Mouse (Mus musculus): ENCODE data around the gene Msh5.
"Not testable (repeated sequence)": the region's sequence is repeated elsewhere in the genome, so short reads cannot be mapped to it uniquely, and the experiment has no call there.

The Msh5 gene

DNA sequence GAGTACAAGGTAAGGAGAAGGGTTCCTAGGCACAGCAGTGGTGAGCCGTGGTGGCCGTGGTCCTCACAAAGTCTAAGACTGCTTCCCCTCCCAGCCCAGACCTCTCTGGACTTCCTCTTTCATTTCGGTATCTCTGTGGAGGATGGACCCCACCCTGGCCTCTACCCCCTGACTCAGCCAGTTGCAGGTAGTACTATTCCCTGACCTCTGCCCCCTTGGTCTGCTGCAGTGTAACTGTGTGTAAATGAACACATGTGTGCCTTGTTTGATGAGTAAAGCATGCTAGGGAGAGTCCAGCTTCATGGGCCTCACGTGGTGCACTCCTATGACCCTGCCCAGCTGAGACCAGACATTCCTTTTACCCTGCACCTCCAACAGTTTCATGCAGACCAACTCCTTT is 22.8 kb downstream of the Msh5 start:
- no peak for DNase-seq (ENCODE audit: extremely low read depth, low read depth, low spot score)

DNA sequence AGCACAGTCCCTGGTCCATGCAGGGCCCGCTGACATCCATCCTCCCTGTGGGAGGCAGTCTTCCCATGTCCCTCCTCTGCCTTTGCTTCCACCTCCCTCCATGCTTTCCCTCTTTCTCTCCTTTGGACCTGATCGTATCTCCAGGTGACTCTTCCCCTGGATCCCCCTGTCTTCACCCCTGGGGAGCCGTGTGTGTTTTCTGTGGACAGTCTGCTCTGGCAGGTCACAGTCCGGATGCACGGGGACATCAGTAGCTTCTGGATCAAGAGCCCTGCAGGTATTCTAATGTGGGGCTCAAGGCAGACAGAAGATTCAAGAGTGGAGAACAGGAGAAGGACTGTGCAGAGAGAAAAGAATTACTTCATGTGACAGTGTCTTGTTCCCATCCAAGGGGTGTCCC is 23.3 kb downstream of the Msh5 start:
- no peak for DNase-seq (ENCODE audit: extremely low read depth, low read depth, low spot score)

DNA sequence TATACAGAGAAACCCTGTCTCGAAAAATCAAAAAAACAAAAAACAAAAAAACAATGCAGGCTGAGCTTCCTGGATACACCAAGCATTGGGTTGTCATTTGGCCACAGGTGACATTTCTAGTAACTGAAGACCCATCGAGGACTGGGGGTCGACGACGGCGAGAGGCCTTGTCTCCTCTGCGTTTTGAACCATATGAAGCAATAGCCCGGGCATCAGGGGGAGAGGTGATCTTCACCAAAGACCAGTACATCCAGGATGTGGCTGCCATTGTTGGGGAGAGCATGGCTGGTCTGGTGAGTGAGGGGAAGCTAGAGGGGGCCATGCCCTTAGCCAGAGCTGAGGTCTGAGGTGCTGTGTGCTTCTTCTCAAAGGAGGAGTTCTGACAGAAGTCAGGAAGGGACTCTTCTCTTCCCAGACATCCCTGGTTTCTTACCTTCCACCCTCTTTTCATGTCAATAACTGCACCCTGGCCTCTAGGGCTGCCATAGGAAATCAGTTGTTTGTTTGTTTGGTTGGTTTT is 23.9 kb downstream of the Msh5 start:
- no peak for DNase-seq (ENCODE audit: extremely low read depth, low read depth, low spot score)

DNA sequence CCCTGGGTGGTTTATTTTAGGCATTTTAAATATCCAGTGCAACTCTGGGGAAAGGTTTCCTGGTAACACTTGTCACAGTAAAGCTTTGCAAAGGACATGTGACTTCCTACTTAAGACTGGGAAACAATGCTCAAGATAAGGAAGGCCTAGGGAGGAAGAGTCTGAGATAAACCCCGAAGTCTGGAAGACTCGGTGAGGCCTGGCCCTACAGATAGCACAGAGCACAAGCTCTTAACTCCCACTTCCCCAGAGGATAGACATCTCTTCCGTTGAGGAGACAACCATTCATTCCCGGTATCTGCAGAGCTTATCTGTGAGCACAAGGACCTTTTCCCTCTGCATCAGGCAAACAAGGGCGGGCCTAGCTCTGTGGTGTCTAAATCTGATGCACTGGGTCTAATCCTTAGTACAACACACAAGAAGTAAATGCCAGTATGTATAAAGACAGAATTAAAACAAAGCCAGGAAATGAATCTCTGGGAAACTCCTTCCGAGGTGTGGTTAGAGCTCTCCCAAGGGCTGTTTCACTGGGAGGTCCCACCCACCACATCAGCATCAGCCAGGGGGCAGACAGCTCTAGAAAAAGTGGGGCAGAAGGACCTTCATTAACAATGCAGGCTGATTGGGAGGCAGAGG is 24.6 kb downstream of the Msh5 start:
- no peak for DNase-seq (ENCODE audit: extremely low read depth, low read depth, low spot score)

DNA sequence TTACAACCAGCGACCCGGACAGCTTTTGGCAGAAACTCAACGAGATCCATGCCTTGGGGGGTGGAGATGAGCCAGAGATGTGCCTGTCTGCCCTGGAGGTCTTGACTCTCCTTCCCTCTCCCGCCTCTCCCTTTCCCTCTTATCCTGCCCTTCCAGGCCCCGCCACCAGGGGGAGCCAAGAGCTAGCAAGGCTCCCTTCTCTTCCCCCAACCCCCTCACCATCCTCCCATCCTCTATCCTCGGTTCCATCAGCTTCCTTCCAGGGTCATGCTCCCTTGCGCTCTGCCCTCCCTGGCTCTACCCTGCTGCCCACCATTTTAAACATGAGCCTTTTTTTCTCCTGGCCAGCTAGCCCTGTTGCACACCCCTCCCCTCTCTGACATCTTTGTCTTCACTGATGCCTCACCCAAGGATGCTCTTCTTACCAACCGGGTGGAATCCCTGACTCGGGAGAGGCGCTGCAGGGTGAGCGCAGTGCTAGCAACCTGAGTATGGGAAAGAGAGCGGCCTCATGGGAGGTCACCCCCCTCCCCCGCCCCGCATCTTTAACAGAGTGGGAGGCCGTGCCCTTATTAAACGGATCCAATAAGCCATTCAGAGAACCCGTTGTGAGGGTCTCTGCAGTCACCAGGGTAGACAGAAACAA is 25.3 kb downstream of the Msh5 start:
- DNase-seq (ENCODE audit: extremely low read depth, low read depth, low spot score) = no peak

DNA sequence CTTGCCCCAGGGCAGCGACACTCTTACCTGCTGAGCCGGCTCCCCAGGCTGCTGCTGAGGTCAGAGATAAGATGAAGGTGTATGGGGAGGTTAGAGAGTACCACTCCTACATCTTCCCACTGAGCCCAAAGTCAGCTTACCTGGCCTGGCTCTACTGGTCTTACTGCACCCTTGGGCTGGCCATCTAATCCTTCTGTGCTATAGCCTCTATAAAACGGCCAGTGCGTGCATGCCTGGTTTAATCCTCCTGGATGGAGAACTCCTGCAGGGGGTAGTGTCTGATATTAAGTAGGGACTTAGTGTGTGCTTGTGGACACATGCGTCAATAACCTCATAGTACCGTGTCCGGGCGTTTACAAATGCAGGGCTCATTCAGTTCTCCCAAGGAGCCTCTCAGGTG is 26.0 kb downstream of the Msh5 start:
- peak; percentile 82 for DNase-seq (ENCODE audit: extremely low read depth, low read depth, low spot score)

DNA sequence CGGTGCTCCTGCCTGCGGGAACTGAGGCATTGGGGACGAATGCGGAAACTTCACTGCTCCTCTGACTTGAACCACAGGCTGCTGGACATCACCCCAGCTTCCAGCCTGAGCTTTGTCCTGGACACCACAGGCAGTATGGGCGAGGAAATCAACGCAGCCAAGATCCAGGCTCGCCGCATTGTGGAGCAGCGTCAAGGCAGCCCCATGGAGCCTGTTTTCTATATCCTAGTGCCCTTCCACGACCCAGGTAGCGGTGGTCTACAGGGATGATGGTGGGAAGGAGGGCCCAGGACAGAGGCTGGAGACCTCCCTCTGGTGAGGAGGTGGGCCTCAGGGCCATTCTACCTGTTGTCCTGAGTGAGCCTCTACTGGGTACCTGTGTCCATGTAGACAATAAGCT is 26.7 kb downstream of the Msh5 start:
- DNase-seq (ENCODE audit: extremely low read depth, low read depth, low spot score) = no peak

DNA sequence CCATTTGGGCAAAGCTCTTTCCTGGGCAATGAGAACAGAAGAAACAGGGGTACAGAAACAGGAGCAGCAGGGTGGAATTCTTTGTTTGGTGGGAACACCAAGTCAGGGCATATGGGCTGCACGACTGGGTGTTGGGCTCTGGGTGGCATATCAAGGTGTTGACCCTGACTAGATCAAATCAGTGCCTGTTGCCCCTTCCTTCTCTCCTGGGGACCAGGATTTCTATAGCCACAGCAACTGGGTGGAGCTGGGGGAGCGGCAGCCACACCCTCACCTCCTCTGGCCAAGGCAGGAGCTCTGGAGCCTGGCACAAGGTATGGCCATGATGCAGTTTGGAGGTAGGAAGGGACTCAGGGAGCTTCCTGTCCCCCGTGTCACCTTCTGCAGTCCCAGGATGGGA is 28.4 kb downstream of the Msh5 start:
- DNase-seq (ENCODE audit: extremely low read depth, low read depth, low spot score) = no peak

DNA sequence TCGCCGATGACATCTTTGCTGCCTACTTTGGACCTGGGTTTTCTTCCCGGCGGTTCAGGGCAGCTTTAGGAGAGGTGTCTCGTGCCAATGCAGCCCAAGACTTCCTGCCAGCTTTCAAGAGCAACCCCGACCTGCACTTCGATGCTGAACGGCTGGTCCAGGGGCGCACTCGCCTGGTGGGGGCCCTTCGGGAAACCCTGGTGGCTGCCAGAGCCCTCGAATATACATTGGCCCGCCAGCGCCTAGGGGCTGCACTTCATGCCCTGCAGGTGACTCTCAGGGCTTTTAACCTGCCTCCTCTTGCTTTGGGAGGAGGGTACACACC is 28.9 kb downstream of the Msh5 start:
- no peak for DNase-seq (ENCODE audit: extremely low read depth, low read depth, low spot score)

DNA sequence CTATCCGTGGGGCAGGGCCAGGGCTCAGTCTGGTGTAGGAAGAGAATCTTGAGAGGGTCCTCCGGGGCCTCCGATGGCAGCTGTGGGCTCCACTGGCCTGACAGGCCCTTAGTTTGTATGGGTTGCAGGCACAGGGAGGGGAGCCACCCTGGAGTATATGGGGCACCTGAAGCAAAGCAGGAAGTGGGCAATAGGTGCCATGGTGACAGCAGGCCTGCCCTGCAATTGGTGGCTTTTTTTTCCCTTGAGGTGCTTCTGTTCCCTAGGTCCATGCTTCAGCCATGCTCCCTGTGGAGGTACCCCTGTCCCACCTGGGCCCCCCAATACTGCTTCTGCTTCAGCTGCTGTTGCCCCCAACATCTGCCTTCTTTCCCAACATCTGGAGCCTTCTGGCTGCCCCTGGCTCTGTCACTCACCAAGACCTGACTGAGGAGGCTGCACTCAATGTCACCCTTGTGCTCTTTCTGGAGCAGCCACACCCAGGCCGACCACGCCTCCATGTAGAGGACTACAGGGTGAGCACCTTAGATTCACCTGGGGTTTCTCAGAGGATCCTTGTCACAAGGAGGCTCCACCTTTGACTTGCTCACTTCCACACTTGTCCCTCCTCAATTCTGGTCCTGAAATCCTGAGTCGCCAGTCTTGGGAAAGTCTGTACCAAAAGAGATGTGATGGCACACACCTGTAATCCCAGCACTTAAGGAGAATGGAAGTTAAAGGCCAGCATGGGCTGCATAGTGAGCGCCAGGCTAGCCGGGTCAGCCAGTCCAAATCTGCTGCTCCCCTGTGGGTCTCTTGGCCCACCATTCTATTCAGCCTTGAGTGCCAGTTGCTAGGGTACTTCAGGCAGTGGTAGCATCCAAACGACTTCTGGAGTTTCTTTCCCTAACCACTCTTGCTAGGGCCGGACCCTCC is 29.5 kb downstream of the Msh5 start:
- no peak for DNase-seq (ENCODE audit: extremely low read depth, low read depth, low spot score)

DNA sequence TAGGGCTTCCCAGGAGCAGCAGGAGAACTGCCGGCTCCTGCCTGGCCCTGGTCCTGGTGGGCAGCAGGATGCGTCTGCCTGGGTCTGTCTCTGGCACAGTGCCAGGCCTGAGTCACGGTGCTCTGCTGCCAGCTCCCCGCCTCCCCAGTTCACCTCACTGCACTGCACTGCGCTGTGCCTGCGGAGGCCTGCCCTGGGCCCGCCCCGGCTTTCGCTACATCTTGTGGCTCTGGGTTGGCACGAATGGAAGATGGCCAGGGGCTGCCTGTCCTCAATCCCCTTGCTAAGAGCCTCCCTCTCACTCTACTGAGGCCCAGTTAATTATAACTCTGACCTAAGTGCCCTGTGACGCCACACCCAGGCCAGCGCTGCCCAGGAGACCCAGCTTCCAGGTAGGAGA is 30.2 kb downstream of the Msh5 start, which contains the start of gene Vwa7:
Vwa7 (plus strand) TSS at position 204 of the 400 bp plus-strand sequence.
- DNase-seq (ENCODE audit: extremely low read depth, low read depth, low spot score) = no peak

DNA sequence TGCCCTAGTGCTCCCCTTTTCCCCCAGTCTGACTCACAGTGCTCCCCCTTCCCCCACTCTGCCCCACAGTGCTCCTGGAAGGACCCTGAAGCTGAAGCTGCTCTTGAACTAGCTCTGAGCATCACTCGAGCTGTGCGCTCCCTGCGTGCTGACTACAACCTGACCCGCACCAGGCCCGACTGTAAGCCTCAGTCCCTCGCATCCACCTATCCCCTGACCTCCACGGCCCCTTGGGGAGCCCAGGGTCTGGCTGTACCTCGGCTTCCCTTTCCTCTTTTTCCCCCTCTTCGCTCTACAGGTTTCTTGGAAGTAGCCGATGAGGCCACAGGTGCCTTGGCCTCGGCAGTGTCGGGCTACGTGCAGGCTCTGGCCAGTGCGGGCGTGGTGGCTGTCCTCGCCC is 31.2 kb downstream of the Msh5 start:
- no peak for DNase-seq (ENCODE audit: extremely low read depth, low read depth, low spot score)

DNA sequence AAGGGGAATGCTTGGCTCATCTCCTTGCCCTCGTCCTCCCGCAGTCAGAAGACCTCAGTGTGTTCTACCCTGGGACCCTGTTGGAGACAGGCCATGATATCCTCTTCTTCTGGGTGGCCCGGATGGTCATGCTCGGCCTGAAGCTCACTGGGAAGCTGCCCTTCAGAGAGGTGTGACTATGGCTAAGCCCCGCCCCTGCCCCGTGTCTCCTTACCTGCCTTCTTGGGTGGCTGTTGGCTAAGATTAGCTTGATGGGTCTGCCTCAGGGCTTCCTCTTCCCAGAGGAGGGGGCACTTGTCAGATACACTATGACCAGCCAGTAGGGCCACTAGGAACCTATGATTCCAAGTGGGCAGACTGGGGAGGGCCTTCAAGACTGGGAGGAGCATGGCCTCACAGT is 33.3 kb downstream of the Msh5 start:
- no peak for DNase-seq (ENCODE audit: extremely low read depth, low read depth, low spot score)

DNA sequence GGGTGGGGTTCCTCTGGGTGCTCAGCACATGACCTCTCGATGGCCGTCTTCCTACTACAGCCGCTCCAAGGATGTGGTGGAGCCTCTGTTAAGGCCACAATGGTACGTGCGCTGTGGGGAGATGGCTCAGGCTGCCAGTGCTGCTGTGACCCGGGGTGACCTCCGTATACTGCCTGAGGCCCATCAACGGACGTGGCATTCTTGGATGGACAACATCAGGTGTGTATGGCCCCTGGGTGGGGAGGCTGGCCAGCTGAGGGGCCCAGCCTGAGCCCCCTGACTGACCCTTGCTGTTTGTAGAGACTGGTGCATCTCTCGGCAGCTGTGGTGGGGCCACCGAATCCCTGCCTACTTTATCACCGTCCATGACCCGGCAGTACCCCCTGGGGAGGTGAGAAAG is 34.1 kb downstream of the Msh5 start:
- no peak for DNase-seq (ENCODE audit: extremely low read depth, low read depth, low spot score)

DNA sequence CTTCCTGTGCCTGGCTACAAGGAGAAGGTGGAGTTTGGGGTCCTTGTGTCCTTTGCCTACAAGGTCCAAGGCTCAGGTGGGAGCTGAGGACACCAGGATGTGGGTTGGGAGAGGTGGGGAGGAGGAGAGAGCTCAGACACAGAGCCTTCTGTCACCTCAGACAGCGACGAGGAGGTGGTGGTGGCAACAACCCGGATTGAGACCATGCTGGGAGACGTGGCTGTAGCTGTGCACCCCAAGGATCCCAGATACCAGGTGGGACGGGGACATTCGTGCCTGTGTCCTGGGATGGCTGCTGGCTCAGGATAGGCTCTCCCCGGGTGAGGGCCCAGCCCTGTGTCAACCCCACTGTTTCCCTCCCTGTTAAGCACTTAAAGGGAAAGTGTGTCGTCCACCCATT is 35.1 kb downstream of the Msh5 start:
- DNase-seq (ENCODE audit: extremely low read depth, low read depth, low spot score) = no peak

DNA sequence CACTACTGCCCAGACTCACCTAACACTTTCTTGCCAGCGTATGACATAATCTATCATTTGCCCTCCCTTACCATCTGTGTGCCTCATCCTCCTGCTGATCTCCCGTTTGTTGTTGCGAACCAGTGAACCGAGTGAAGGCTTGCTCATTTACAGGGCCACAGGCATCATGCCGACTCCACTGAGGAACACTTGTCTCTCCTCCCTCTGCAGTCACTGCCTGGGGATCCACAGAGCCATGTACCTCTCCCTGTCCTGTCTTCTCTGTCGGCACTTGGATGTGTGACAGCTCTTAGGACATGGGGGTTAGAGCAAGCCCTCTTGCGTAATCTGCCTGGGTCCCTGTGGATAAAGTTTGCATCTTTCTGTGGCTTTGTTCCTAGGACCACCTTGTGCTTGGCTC is 37.0 kb downstream of the Msh5 start:
- DNase-seq (ENCODE audit: extremely low read depth, low read depth, low spot score) = no peak

DNA sequence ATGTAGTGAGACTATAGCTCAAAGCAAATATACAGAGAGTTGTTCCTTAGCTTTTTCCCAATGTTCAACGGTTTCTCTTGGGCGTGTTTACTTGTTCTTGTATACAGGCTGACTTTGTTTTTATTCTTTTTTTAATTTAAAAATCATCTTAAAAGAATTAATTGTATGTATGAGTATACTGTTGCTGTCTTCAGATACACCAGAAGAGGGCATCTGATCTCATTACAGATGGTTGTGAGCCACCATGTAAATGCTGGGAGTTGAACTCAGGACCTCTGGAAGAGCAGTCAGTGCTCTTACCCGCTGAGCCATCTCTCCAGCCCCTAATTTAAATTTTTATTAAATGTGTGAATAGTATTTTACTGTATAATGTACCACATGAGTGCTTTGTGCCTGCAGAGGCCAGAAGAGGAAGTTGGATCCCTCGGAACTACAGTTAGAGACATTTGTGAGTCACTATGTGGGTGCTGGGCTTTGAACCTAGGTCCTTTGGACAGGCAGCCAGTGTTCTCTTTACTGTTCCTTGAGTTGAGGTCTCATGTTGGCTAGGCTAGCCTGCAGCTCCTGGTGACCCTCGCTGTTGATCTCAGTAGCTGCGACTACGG is 39.1 kb downstream of the Msh5 start:
- DNase-seq (ENCODE audit: extremely low read depth, low read depth, low spot score) = no peak

DNA sequence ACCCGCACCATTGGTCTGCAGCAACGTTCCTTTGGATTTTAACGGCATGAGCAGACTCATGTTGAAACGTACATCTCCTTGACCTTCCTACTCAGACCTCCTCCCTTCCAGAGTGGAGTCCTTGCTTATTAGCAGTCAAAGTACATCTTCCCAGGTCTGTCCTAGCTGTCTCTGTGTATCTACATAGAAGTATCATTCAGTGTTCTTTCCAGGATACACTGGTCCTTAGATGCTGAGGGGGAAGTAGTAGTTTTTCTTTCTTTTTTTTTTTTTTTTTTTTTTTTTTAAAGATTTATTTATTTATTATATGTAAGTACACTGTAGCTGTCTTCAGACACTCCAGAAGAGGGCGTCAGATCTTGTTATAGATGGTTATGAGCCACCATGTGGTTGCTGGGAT is 40.6 kb downstream of the Msh5 start:
- DNase-seq (ENCODE audit: extremely low read depth, low read depth, low spot score) = not testable (repeated sequence)

DNA sequence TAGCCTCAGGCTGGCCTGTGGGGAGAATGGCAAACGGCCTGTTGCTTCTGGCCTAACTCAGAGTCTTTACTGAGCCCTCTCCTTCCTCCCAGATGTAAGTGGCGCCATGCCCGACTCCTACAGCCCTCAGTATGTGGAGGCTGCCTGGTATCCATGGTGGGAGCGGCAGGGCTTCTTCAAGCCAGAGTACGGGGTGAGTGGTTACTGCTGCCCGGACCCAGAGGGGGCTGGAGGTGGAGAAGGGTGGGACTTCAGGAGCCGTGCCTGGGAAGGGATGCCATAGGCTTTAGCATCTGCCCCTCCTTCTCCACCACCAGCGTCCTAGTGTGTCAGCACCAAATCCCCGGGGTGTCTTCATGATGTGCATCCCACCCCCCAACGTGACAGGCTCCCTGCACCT is 41.4 kb downstream of the Msh5 start:
- no peak for DNase-seq (ENCODE audit: extremely low read depth, low read depth, low spot score)

DNA sequence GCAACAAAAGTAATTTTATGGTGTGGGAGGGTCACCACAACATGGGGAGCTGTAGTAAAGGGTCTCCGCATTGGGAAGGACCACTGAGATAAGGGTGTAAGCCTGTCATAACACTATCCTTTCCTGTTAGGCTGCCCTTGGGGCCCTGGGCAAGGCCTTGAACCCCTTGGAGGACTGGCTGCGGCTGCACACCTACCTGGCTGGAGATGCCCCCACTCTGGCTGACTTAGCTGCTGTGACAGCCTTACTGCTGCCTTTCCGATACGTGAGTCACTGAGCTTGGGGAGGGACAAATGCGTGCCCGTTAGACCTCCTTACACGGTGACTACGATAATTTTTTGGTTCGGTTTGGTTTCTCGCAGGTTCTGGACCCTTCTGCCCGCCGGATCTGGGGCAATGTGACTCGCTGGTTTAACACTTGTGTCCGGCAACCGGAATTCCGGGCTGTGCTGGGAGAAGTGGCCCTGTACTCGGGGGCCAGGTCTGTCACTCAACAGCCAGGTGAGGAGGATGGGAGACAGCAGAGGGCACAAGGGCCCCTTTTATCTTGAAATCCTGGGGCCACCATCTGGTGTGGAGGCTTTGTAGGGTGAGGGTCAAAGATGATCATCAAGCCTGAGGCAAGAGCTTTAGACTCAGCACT is 42.3 kb downstream of the Msh5 start:
- no peak for DNase-seq (ENCODE audit: extremely low read depth, low read depth, low spot score)
